Mouse (Mus musculus): ENCODE results near the gene Opn1sw. TPM values are rescaled to one million over a fixed set of nuclear protein-coding genes. Genes with fewer than 3 reads are reported as not detected.

The Opn1sw gene
- polyA plus RNA-seq, 1 experiment from 2014 or later: 0.40 TPM

DNA sequence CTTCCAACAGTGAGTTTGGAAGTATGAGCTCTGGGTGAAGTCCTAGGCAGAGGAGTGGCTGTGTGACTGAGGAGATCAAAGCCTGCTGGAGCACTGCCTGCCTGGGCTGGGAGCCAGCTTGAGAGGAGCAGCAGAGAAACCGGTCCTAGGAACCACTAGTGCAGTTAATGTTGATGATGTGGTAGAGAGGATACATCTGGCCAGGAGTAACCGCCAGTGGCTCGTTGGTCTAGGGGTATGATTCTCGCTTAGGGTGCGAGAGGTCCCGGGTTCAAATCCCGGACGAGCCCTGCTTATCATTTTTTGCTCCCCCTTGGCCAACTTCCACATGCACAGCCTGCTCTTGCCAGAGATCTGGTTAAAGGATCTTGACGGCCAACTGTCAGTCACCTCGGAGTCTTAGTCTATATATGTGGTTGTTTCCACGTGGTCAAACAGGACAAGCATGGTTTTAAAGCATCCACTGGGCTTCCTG is 375 bp upstream of the Opn1sw start:
- peak; percentile 91 for ATAC-seq
- H3K9ac ChIP-seq (ENCODE audit: low read depth, low read length): 0 out of 2 replicates have a peak overlapping the region, but pooled peaks have one; percentile 12
- H3K4me3 ChIP-seq (ENCODE audit: low read length): peak overlapping the region; percentile 29
- H3K27me3 ChIP-seq (replicated peaks; ENCODE audit: control insufficient read depth, insufficient read depth, low read length): no peaks in the 10 kb centered on the region
- peak overlapping the region; percentile 3; the same call in 1 of the 2 replicates for H3K27ac ChIP-seq (ENCODE audit: low read length)
- H3K9me3 ChIP-seq (ENCODE audit: control insufficient read depth, low read length): no peaks in the 10 kb centered on the region
- no peaks in the 10 kb centered on the region for H3K36me3 ChIP-seq (ENCODE audit: control insufficient read depth, insufficient read depth, low read length)
- WGBS: 9% methylated on average over 11 of the region's 11 CpGs
- peaks cover 17% of the 10 kb centered on the region for H3K4me1 ChIP-seq (ENCODE audit: control insufficient read depth, insufficient read depth, low read length)
- H3K4me2 ChIP-seq (ENCODE audit: low read depth, low read length): peak overlapping the region; percentile 44; the same call in 1 of the 2 replicates

DNA sequence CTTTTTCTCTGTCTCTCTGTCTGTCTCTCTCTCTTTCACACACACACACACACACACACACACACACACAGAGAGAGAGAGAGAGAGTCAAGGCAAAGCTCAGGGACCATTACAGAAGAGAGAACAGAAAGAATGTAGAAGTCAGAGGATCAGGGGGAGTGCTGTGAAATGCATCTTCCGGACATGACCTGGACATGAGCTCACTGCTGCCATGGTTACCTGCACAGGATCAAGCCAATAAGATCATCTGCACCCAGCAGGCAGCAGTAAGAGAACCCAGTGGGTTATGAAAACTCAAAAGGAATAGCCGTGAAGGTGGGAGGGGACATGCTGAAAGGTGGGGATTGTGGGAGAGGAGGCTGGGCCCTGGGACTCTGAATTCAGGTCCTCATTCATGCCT is 5.8 kb downstream of the Opn1sw start:
- ATAC-seq: no peak
- Histone ChIP-seq H3K9ac (ENCODE audit: low read depth, low read length) (no peak overlapping the region), H3K4me3 (ENCODE audit: low read length) (no peak overlapping the region), H3K27ac (ENCODE audit: low read length) (no peak overlapping the region), H3K9me3 (ENCODE audit: control insufficient read depth, low read length) (no peaks in the 10 kb centered on the region), H3K36me3 (ENCODE audit: control insufficient read depth, insufficient read depth, low read length) (no peaks in the 10 kb centered on the region), H3K4me1 (ENCODE audit: control insufficient read depth, insufficient read depth, low read length) (peaks cover 2% of the 10 kb centered on the region), H3K4me2 (ENCODE audit: low read depth, low read length) (no peak overlapping the region), H3K27me3 (replicated peaks; ENCODE audit: control insufficient read depth, insufficient read depth, low read length) (no peaks in the 10 kb centered on the region)
- WGBS: 49% methylated on average over 2 of the region's 2 CpGs

GRCm38 (mm10) chr6:29379954-29380353 is 8.3 kb downstream of the Opn1sw start:
- Histone ChIP-seq H3K9ac (ENCODE audit: low read depth, low read length) (no peak overlapping the region), H3K9me3 (ENCODE audit: control insufficient read depth, low read length) (no peaks in the 10 kb centered on the region), H3K4me1 (ENCODE audit: control insufficient read depth, insufficient read depth, low read length) (no peaks in the 10 kb centered on the region), H3K27ac (ENCODE audit: low read length) (no peak overlapping the region), H3K4me2 (ENCODE audit: low read depth, low read length) (no peak overlapping the region), H3K27me3 (replicated peaks; ENCODE audit: control insufficient read depth, insufficient read depth, low read length) (no peaks in the 10 kb centered on the region), H3K4me3 (ENCODE audit: low read length) (no peak overlapping the region), H3K36me3 (ENCODE audit: control insufficient read depth, insufficient read depth, low read length) (peaks cover 9% of the 10 kb centered on the region)
- WGBS: 97% methylated on average over 6 of the region's 6 CpGs
- ATAC-seq: no peak

GRCm38 (mm10) chr6:29378678-29379077 is 9.6 kb downstream of the Opn1sw start:
- Histone ChIP-seq H3K9me3 (ENCODE audit: control insufficient read depth, low read length) (no peaks in the 10 kb centered on the region), H3K9ac (ENCODE audit: low read depth, low read length) (no peak overlapping the region), H3K27ac (ENCODE audit: low read length) (no peak overlapping the region), H3K4me2 (ENCODE audit: low read depth, low read length) (no peak overlapping the region), H3K4me1 (ENCODE audit: control insufficient read depth, insufficient read depth, low read length) (no peaks in the 10 kb centered on the region), H3K27me3 (replicated peaks; ENCODE audit: control insufficient read depth, insufficient read depth, low read length) (no peaks in the 10 kb centered on the region), H3K4me3 (ENCODE audit: low read length) (no peak overlapping the region), H3K36me3 (ENCODE audit: control insufficient read depth, insufficient read depth, low read length) (peaks cover 10% of the 10 kb centered on the region)
- ATAC-seq: no peak
- 96% methylated on average over 10 of the region's 10 CpGs for WGBS

- no peak for ATAC-seq
- 92% methylated on average over 4 of the region's 4 CpGs for WGBS
- Histone ChIP-seq H3K4me3 (ENCODE audit: low read length) (no peak overlapping the region), H3K9me3 (ENCODE audit: control insufficient read depth, low read length) (no peaks in the 10 kb centered on the region), H3K9ac (ENCODE audit: low read depth, low read length) (no peak overlapping the region), H3K27ac (ENCODE audit: low read length) (no peak overlapping the region), H3K36me3 (ENCODE audit: control insufficient read depth, insufficient read depth, low read length) (peaks cover 15% of the 10 kb centered on the region), H3K4me2 (ENCODE audit: low read depth, low read length) (no peak overlapping the region), H3K27me3 (replicated peaks; ENCODE audit: control insufficient read depth, insufficient read depth, low read length) (no peaks in the 10 kb centered on the region), H3K4me1 (ENCODE audit: control insufficient read depth, insufficient read depth, low read length) (no peaks in the 10 kb centered on the region)
These were observed 10.9 kb downstream of the Opn1sw start for GRCm38 (mm10) chr6:29377386-29377785.

DNA sequence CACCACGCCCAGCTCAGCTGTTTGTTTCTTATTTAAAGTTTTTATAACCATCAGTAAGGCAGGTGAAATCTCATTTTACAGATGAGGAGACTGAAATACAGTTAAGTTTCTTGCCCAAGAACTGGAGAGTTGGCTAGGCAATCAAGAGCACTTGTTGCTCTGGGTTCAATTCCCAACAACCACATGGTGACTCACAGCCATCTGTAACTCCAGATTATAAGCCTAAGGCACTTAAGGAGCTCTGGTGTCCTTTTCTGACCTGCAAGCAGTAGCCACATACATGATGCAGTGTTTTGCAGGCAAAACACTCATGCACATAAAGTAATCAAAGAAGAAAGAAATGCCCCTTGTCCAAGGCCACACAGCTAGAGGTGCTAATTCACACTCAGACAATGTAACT is 23.0 kb downstream of the Opn1sw start:
- Histone ChIP-seq H3K9me3 (ENCODE audit: control insufficient read depth, low read length) (no peaks in the 10 kb centered on the region), H3K4me2 (ENCODE audit: low read depth, low read length) (no peak overlapping the region), H3K27me3 (replicated peaks; ENCODE audit: control insufficient read depth, insufficient read depth, low read length) (no peaks in the 10 kb centered on the region), H3K36me3 (ENCODE audit: control insufficient read depth, insufficient read depth, low read length) (peaks cover 5% of the 10 kb centered on the region; the same call in 1 of the 2 replicates), H3K4me1 (ENCODE audit: control insufficient read depth, insufficient read depth, low read length) (no peaks in the 10 kb centered on the region), H3K9ac (ENCODE audit: low read depth, low read length) (no peak overlapping the region), H3K4me3 (ENCODE audit: low read length) (no peak overlapping the region), H3K27ac (ENCODE audit: low read length) (no peak overlapping the region)
- ATAC-seq: no peak
- WGBS: 87% methylated on average over 1 of the region's 1 CpGs

GRCm38 (mm10) chr6:29363129-29363515 is 25.1 kb downstream of the Opn1sw start:
- no peak overlapping the region for H3K4me2 ChIP-seq (ENCODE audit: low read depth, low read length)

DNA sequence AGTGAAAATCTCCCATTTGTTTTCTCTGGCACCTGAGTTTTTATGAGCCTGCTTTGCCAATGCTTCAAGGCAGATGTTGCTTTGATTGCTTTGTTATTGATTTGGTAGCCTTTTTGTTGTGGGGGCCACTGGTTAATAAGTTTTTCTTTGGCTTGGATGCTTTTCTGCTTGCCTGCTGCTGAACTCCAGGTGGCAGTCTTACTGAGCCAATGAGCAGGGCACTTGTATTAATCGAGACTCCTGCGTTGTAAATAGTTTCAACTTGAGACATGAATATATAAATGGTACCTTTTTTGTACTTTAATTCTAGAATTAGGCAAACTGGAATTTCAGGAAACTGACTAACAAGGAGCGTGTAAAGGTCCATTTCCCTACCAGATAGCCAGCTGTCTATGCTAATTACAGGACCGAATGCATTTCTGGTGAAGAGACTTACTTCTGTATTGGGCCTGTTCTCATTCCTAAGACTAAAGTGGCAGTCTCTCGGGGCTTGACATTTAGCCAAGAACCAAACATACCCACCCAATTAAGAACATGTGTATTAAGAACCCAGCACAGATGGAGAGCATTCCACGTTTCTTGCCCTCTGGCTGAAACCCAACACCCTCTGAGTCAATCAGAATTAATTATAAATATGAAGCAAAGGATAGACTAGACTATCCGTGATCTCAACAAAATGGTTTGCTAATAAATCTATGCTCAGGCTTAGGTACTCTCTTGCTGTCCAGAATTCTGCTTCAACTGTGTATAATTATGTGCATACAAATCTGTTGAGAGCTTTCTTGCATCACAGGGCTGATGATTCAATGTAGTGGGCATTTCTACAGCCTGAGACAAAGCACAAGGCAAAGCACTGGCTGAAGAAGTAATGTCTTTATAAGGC is 25.8 kb downstream of the Opn1sw start:
- Histone ChIP-seq H3K27ac (ENCODE audit: low read length) (no peak overlapping the region), H3K36me3 (ENCODE audit: control insufficient read depth, insufficient read depth, low read length) (0 out of 2 replicates have a peak, but pooled peaks cover 6% of the 10 kb centered on the region), H3K27me3 (replicated peaks; ENCODE audit: control insufficient read depth, insufficient read depth, low read length) (no peaks in the 10 kb centered on the region), H3K4me1 (ENCODE audit: control insufficient read depth, insufficient read depth, low read length) (no peaks in the 10 kb centered on the region), H3K4me2 (ENCODE audit: low read depth, low read length) (no peak overlapping the region), H3K9ac (ENCODE audit: low read depth, low read length) (no peak overlapping the region), H3K9me3 (ENCODE audit: control insufficient read depth, low read length) (no peaks in the 10 kb centered on the region), H3K4me3 (ENCODE audit: low read length) (no peak overlapping the region)
- no peak for ATAC-seq
- 63% methylated on average over 7 of the region's 7 CpGs for WGBS

More at GRCm38 (mm10) chr6:29363129-29363515, 25.1 kb downstream of the Opn1sw start:
- Histone ChIP-seq H3K36me3 (ENCODE audit: control insufficient read depth, insufficient read depth, low read length) (peaks cover 8% of the 10 kb centered on the region; the same call in 1 of the 2 replicates), H3K9ac (ENCODE audit: low read depth, low read length) (no peak overlapping the region), H3K27me3 (replicated peaks; ENCODE audit: control insufficient read depth, insufficient read depth, low read length) (no peaks in the 10 kb centered on the region), H3K4me3 (ENCODE audit: low read length) (no peak overlapping the region), H3K4me1 (ENCODE audit: control insufficient read depth, insufficient read depth, low read length) (no peaks in the 10 kb centered on the region), H3K9me3 (ENCODE audit: control insufficient read depth, low read length) (no peaks in the 10 kb centered on the region), H3K27ac (ENCODE audit: low read length) (no peak overlapping the region)
- 81% methylated on average over 3 of the region's 3 CpGs for WGBS
- no peak for ATAC-seq

GRCm38 (mm10) chr6:29360211-29360610 is 28.1 kb downstream of the Opn1sw start:
- 0 out of 2 replicates have a peak, but pooled peaks cover 5% of the 10 kb centered on the region for H3K36me3 ChIP-seq (ENCODE audit: control insufficient read depth, insufficient read depth, low read length)

More at GRCm38 (mm10) chr6:29360211-29360610, 28.1 kb downstream of the Opn1sw start:
- ATAC-seq: no peak
- Histone ChIP-seq H3K4me3 (ENCODE audit: low read length) (no peak overlapping the region), H3K27ac (ENCODE audit: low read length) (no peak overlapping the region), H3K9me3 (ENCODE audit: control insufficient read depth, low read length) (no peaks in the 10 kb centered on the region), H3K4me2 (ENCODE audit: low read depth, low read length) (no peak overlapping the region), H3K9ac (ENCODE audit: low read depth, low read length) (no peak overlapping the region), H3K4me1 (ENCODE audit: control insufficient read depth, insufficient read depth, low read length) (no peaks in the 10 kb centered on the region), H3K27me3 (replicated peaks; ENCODE audit: control insufficient read depth, insufficient read depth, low read length) (no peaks in the 10 kb centered on the region)
- 85% methylated on average over 6 of the region's 6 CpGs for WGBS

Data from intestine, embryonic 16.5 days (tissue).